Mouse (Mus musculus) gastrocnemius, adult 8-10 months (tissue): Measurements from ENCODE around the gene Fgf13. TPM values are rescaled to one million over a fixed set of nuclear protein-coding genes. Genes with fewer than 3 reads are reported as not detected.

Source experiments
- DNase-seq, 2 experiments: peaks; one replicate each; pipeline ENCODE4 v3.0.0; 2022; ENCODE audit warnings: low spot score in 2 of 2
- total RNA-seq, 4 experiments: library from RNA; stranded (reverse); gene quantifications; 2 replicates each; pipeline ENCODE4 v1.2.4; 2022

The Fgf13 gene
- total RNA-seq, 4 experiments from 2014 or later = 59.7 to 68.0 (median 65.9) TPM

- no peak for DNase-seq
Measured at GRCm38 (mm10) chrX:59194149-59194548, 373.7 kb downstream of the Fgf13 start.

- no peak for DNase-seq
Measured at GRCm38 (mm10) chrX:59186922-59187321, 380.9 kb downstream of the Fgf13 start.

GRCm38 (mm10) chrX:59182323-59182722 is 385.5 kb downstream of the Fgf13 start:
- no peak for DNase-seq

- DNase-seq = no peak
Measured at GRCm38 (mm10) chrX:59179627-59180026, 388.2 kb downstream of the Fgf13 start.

- DNase-seq = no peak
Measured at GRCm38 (mm10) chrX:59179081-59179596, 388.7 kb downstream of the Fgf13 start.

- DNase-seq = no peak
Measured at GRCm38 (mm10) chrX:59177653-59178052, 390.2 kb downstream of the Fgf13 start.

- no peak for DNase-seq
Measured at GRCm38 (mm10) chrX:59172200-59172599, 395.7 kb downstream of the Fgf13 start.

- no peak for DNase-seq
Measured at GRCm38 (mm10) chrX:59166763-59167162, 401.1 kb downstream of the Fgf13 start.

GRCm38 (mm10) chrX:59141947-59142346 is 425.9 kb downstream of the Fgf13 start:
- no peak for DNase-seq

GRCm38 (mm10) chrX:59134928-59135361 is 432.9 kb downstream of the Fgf13 start:
- DNase-seq = no peak

- DNase-seq = peak in 1 of 2 experiments; percentile 2
Measured at GRCm38 (mm10) chrX:59134166-59134861, 433.6 kb downstream of the Fgf13 start.

GRCm38 (mm10) chrX:59133834-59134165 is 434.1 kb downstream of the Fgf13 start:
- DNase-seq = no peak

- DNase-seq = no peak
Measured at GRCm38 (mm10) chrX:59133416-59133815, 434.5 kb downstream of the Fgf13 start.

- DNase-seq = no peak
Measured at GRCm38 (mm10) chrX:59126637-59127036, 441.2 kb downstream of the Fgf13 start.

- no peak for DNase-seq
Measured at GRCm38 (mm10) chrX:59113187-59113586, 454.7 kb downstream of the Fgf13 start.

- DNase-seq = no peak
Measured at GRCm38 (mm10) chrX:59085928-59086327, 481.9 kb downstream of the Fgf13 start.

- no peak for DNase-seq
Measured at GRCm38 (mm10) chrX:59080427-59080826, 487.4 kb downstream of the Fgf13 start.

GRCm38 (mm10) chrX:59072083-59072482 is 495.8 kb downstream of the Fgf13 start:
- no peak for DNase-seq

- DNase-seq = no peak
Measured at GRCm38 (mm10) chrX:59063157-59063556, 504.7 kb downstream of the Fgf13 start.

- DNase-seq = no peak
Measured at GRCm38 (mm10) chrX:59034969-59035368, 532.9 kb downstream of the Fgf13 start.
